In genomic region chr7:135017531-135017930, GRCm38 (mm10) we compare ENCODE assay signal across 22 mouse cellular contexts.
DNase-seq lines count a peak whose midpoint lies in the region; ATAC-seq and TF ChIP-seq lines count a peak whose summit lies in the region.
"Had no signal": no experiment of that assay in that cellular context is flagged by ENCODE, and none has a peak within 500 bp of the region (broad histone marks: within the 10 kb centered on the region; RNA-seq: fewer than 3 reads in every experiment).

No protein-coding gene starts in this region.

- H3K4me3 ChIP-seq in kidney, adult 2 months (ENCODE audit: insufficient read depth, low read depth, low read length) = no peak overlapping the region
- no peak overlapping the region for H3K4me3 ChIP-seq in kidney, embryonic 16.5 days (ENCODE audit: low read length)
- no peak overlapping the region for H3K4me3 ChIP-seq in midbrain, embryonic 14.5 days (replicated peaks; ENCODE audit: low read depth, low read length)
- H3K4me3 ChIP-seq in midbrain, embryonic 11.5 days (ENCODE audit: low read depth, low read length) = no peak overlapping the region
- H3K4me3 ChIP-seq: forebrain, embryonic 15.5 days; heart, adult 2 months; heart, embryonic 15.5 days; hindbrain, embryonic 13.5 days had no signal

- no peak overlapping the region for H3K27ac ChIP-seq in kidney, adult 2 months (ENCODE audit: insufficient read depth, low read depth, low read length)
- H3K27ac ChIP-seq in kidney, embryonic 16.5 days (ENCODE audit: low read length) = no peak overlapping the region
- H3K27ac ChIP-seq in midbrain, embryonic 14.5 days (replicated peaks; ENCODE audit: low read depth, low read length) = no peak overlapping the region
- H3K27ac ChIP-seq in midbrain, embryonic 11.5 days (ENCODE audit: low read depth, low read length) = no peak overlapping the region
- H3K27ac ChIP-seq: forebrain, embryonic 15.5 days; heart, adult 2 months; heart, embryonic 15.5 days; hindbrain, embryonic 13.5 days had no signal

- TF ChIP-seq POLR2A in kidney, adult 2 months (IDR thresholded peaks at IDR 0.05; ENCODE audit: low read depth, low read length) = no peak

- TF ChIP-seq CTCF in kidney, adult 2 months (conservative IDR thresholded peaks at IDR 0.05; ENCODE audit: insufficient read depth, insufficient read length, low read depth, low read length) = no peak

- H3K4me2 ChIP-seq in kidney, embryonic 16.5 days (replicated peaks; ENCODE audit: low read depth, low read length) = no peak overlapping the region
- H3K4me2 ChIP-seq in midbrain, embryonic 14.5 days (ENCODE audit: low read length) = no peak overlapping the region
- H3K4me2 ChIP-seq in midbrain, embryonic 11.5 days = no peak overlapping the region
- H3K4me2 ChIP-seq: forebrain, embryonic 15.5 days; heart, embryonic 11.5 days; heart, embryonic 15.5 days; hindbrain, embryonic 13.5 days had no signal

- no peaks in the 10 kb centered on the region; the same call in 1 of the 2 replicates for H3K4me1 ChIP-seq in kidney, adult 2 months (ENCODE audit: control insufficient read depth, insufficient read depth, low read length)
- no peaks in the 10 kb centered on the region for H3K4me1 ChIP-seq in kidney, embryonic 16.5 days (ENCODE audit: insufficient read depth, low read length)
- H3K4me1 ChIP-seq in midbrain, embryonic 14.5 days (ENCODE audit: control insufficient read depth, insufficient read depth, low read length) = peaks cover 10% of the 10 kb centered on the region; the same call in 1 of the 2 replicates
- H3K4me1 ChIP-seq in midbrain, embryonic 11.5 days (ENCODE audit: control insufficient read depth, insufficient read depth, low read length) = 0 out of 2 replicates have a peak, but pooled peaks cover 4% of the 10 kb centered on the region
- H3K4me1 ChIP-seq: forebrain, embryonic 15.5 days; hindbrain, embryonic 13.5 days had no signal

- WGBS in kidney, adult 2 months = 71% methylated on average over 1 of the region's 1 CpGs
- WGBS in kidney, embryonic 16.5 days = 86% methylated on average over 1 of the region's 1 CpGs
- 71% methylated on average over 1 of the region's 1 CpGs for WGBS in midbrain, embryonic 14.5 days
- 92% methylated on average over 1 of the region's 1 CpGs for WGBS in midbrain, embryonic 11.5 days

- no peak for ATAC-seq in kidney, embryonic 16.5 days (ENCODE audit: low FRiP score, low TSS enrichment)
- ATAC-seq in midbrain, embryonic 14.5 days (ENCODE audit: low FRiP score, low TSS enrichment) = no peak
- ATAC-seq in midbrain, embryonic 11.5 days (ENCODE audit: low FRiP score) = no peak
- ATAC-seq: CD4-positive, CD25-positive, alpha-beta regulatory T cell, adult 4 months; forebrain, embryonic 15.5 days had no signal

- no peaks in the 10 kb centered on the region for H3K36me3 ChIP-seq in kidney, adult 2 months (ENCODE audit: control insufficient read depth, insufficient read depth, low read length)
- H3K36me3 ChIP-seq in kidney, embryonic 16.5 days (ENCODE audit: insufficient read depth, low read length) = no peaks in the 10 kb centered on the region
- no peaks in the 10 kb centered on the region for H3K36me3 ChIP-seq in midbrain, embryonic 14.5 days (ENCODE audit: control insufficient read depth, insufficient read depth, low read length)
- no peaks in the 10 kb centered on the region for H3K36me3 ChIP-seq in midbrain, embryonic 11.5 days (ENCODE audit: control insufficient read depth, insufficient read depth, low read length)
- H3K36me3 ChIP-seq: forebrain, embryonic 15.5 days; G1E; heart, embryonic 15.5 days; hindbrain, embryonic 13.5 days had no signal

- DNase-seq in cerebellum, postnatal 10 days = peak; percentile 40 to 45
- no peak for DNase-seq in cerebellum, adult 9-10 months
- peak; percentile 24 for DNase-seq in kidney, adult 2 months
- DNase-seq in left cerebral cortex, postnatal 4 days = peak; percentile 8
- no peak for DNase-seq in left cerebral cortex, adult 8-10 months (ENCODE audit: low spot score in 2 of 2)
- peak; percentile 12 for DNase-seq in midbrain, embryonic 14.5 days
- no peak for DNase-seq in midbrain, embryonic 11.5 days (ENCODE audit: low spot score, missing footprints)
- DNase-seq: adrenal gland, adult 8-10 months; adrenal gland, postnatal 36 days; B cell, adult 2 months; cerebellum, adult 2 months; cerebellum, postnatal 36 days; gastrocnemius, postnatal 14 days; heart, adult 2 months; heart, postnatal 14 days had no signal

- no peaks in the 10 kb centered on the region for H3K9me3 ChIP-seq in kidney, embryonic 16.5 days (ENCODE audit: low read length)
- H3K9me3 ChIP-seq in midbrain, embryonic 14.5 days (ENCODE audit: control insufficient read depth, low read length) = no peaks in the 10 kb centered on the region
- no peaks in the 10 kb centered on the region for H3K9me3 ChIP-seq in midbrain, embryonic 11.5 days (ENCODE audit: control insufficient read depth, low read length)
- H3K9me3 ChIP-seq: forebrain, embryonic 15.5 days; heart, embryonic 15.5 days; hindbrain, embryonic 13.5 days had no signal

- no peaks in the 10 kb centered on the region for H3K27me3 ChIP-seq in kidney, adult 2 months (replicated peaks; ENCODE audit: control insufficient read depth, insufficient read depth, low read length)
- H3K27me3 ChIP-seq in kidney, embryonic 16.5 days (ENCODE audit: insufficient read depth, low read length) = no peaks in the 10 kb centered on the region
- H3K27me3 ChIP-seq in midbrain, embryonic 14.5 days (ENCODE audit: control insufficient read depth, insufficient read depth, low read length) = no peaks in the 10 kb centered on the region
- H3K27me3 ChIP-seq in midbrain, embryonic 11.5 days (ENCODE audit: control insufficient read depth, insufficient read depth, low read length) = no peaks in the 10 kb centered on the region
- H3K27me3 ChIP-seq: forebrain, embryonic 15.5 days; heart, embryonic 15.5 days; hindbrain, embryonic 13.5 days had no signal

- no peak overlapping the region for H3K9ac ChIP-seq in kidney, embryonic 16.5 days (replicated peaks; ENCODE audit: low read length)
- no peak overlapping the region for H3K9ac ChIP-seq in midbrain, embryonic 14.5 days (replicated peaks; ENCODE audit: low read length)
- no peak overlapping the region for H3K9ac ChIP-seq in midbrain, embryonic 11.5 days (ENCODE audit: low read length)
- H3K9ac ChIP-seq: forebrain, embryonic 15.5 days; heart, embryonic 15.5 days; hindbrain, embryonic 13.5 days had no signal

- intact Hi-C loops in left cerebral cortex, postnatal 4 days (cut with DNase I) = no loop called here

Comparison
In these comparisons a context has a peak if more than half of its experiments do, and no peak if none do; other contexts are left out.
1. DNase-seq: peak in cerebellum, postnatal 10 days (2 of 2), kidney, adult 2 months (single experiment), left cerebral cortex, postnatal 4 days (single experiment) and midbrain, embryonic 14.5 days (single experiment); none in cerebellum, adult 9-10 months (single experiment), left cerebral cortex, adult 8-10 months (0 of 2) and midbrain, embryonic 11.5 days (single experiment).